Mouse (Mus musculus): ENCODE results near the gene Hoxa5. TPM values are rescaled to one million over a fixed set of nuclear protein-coding genes. Genes with fewer than 3 reads are reported as not detected.

The Hoxa5 gene
- polyA plus RNA-seq, 1 experiment from 2014 or later, result 0.41 TPM

DNA sequence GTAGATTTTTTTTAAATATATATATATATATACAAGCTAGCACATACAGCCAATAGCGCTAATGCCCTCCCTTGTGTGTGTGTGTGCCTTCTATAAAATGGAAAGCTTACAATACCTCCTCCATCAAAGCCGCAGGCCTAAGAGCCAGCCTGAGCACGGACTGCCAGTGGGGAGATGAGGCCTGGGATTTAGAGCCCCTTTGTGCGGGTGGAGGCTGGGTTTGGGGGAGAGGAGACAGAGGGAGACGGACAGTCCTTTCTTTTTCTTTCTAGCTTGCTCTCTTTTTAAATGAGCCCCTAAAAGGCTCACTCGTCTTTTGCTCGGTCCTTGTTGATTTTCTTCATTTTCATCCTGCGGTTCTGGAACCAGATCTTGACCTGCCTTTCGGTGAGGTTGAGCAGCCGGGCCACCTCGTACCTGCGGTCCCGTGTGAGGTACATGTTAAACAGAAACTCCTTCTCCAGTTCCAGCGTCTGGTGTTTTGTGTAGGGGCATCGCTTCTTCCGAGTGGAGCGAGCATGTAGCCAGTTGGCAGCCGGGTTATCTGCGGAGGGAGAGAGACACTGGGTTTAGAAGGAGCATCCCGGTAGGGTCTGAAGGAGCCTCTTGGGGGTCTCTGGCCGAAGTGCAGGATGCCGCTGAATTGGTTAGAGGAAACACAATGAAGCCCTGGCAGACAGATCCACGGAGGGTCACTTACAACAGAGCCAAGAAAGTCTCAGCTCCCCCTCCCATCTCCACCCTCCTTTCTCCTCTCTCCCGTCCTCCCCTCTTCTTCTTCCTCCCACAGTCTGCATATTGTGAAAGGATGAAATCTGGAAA lies 19.8 kb upstream of the Hoxa5 start:
- Histone ChIP-seq H3K4me3 (replicated peaks) (no peak overlapping the region), H3K4me1 (replicated peaks) (0 out of 2 replicates have a peak, but pooled peaks cover 11% of the 10 kb centered on the region), H3K9ac (no peak overlapping the region), H3K9me3 (replicated peaks) (no peaks in the 10 kb centered on the region), H3K27ac (replicated peaks) (no peak overlapping the region), H3K27me3 (peaks cover 99% of the 10 kb centered on the region), H3K4me2 (peak overlapping the region; percentile 6; the same call in 1 of the 2 replicates), H3K36me3 (replicated peaks) (no peaks in the 10 kb centered on the region)
- no peak for ATAC-seq (ENCODE audit: insufficient read depth)
- 6% methylated on average over 24 of the region's 24 CpGs for WGBS (ENCODE audit: insufficient replicate concordance)

DNA sequence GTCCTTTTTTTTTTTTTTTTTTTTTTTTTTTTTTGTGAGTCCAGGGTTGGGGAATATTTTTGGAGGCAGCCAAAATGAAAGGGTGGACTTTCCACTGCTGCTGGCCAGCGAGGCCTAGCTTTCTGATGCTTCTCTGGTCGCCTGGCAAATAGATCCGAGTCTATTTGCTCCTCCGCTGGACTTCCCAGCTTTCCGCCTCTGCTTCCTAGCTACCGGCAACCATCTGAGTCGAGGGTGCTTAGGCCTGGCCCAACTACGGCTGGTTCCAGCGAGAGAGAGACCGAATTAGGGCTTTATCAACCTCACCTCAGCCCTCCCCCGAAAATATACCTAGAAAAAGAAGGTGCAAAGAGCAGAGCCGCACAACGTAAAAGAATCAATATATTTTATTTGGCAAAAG lies 18.3 kb upstream of the Hoxa5 start:
- Histone ChIP-seq H3K9me3 (replicated peaks) (no peaks in the 10 kb centered on the region), H3K27me3 (peaks cover 100% of the 10 kb centered on the region), H3K36me3 (replicated peaks) (no peaks in the 10 kb centered on the region), H3K4me2 (no peak overlapping the region), H3K4me1 (replicated peaks) (0 out of 2 replicates have a peak, but pooled peaks cover 11% of the 10 kb centered on the region), H3K27ac (replicated peaks) (no peak overlapping the region), H3K9ac (no peak overlapping the region), H3K4me3 (replicated peaks) (no peak overlapping the region)
- 28% methylated on average over 13 of the region's 13 CpGs for WGBS (ENCODE audit: insufficient replicate concordance)
- no peak for ATAC-seq (ENCODE audit: insufficient read depth)

DNA sequence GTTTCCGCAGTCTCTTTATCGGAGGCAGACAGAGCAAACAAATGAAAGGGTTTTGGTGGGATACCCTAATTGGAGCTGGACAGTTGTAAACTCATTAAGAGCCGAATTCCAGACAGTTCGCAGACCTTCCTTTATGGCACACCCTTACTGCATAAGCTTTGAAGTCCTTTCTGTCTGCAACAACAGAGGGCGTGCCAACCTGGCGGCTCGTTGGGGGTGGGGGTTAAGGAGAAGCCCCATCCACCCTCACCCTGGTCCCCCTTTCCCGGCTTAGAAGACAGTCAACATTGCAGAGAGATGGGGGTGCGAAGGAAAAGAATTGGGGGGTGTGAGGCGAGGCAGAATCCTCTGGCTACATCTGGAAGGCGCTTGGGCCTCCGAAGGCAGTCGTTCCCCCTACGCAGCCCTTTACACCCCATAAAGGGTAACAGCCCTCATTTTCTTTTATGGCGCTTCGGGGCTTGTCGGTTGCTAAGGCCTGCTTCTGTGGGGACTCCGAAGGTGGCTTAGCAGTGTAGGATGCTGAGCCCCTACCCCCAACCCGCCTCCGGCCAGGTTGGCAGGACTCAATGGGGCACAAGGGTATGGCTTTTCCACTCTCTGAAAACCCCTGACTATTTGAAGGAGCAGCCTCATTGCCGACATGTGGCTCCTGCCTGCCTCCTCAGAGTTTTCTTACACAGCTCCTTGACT lies 17.8 kb upstream of the Hoxa5 start:
- Histone ChIP-seq H3K9me3 (replicated peaks) (no peaks in the 10 kb centered on the region), H3K9ac (no peak overlapping the region), H3K4me3 (replicated peaks) (peak overlapping the region; percentile 51), H3K4me2 (peak overlapping the region; percentile 69), H3K27me3 (peaks cover 100% of the 10 kb centered on the region), H3K4me1 (replicated peaks) (peaks cover 14% of the 10 kb centered on the region; the same call in 1 of the 2 replicates), H3K36me3 (replicated peaks) (no peaks in the 10 kb centered on the region), H3K27ac (replicated peaks) (no peak overlapping the region)
- ATAC-seq (ENCODE audit: insufficient read depth), result no peak
- 13% methylated on average over 21 of the region's 21 CpGs for WGBS (ENCODE audit: insufficient replicate concordance)

DNA sequence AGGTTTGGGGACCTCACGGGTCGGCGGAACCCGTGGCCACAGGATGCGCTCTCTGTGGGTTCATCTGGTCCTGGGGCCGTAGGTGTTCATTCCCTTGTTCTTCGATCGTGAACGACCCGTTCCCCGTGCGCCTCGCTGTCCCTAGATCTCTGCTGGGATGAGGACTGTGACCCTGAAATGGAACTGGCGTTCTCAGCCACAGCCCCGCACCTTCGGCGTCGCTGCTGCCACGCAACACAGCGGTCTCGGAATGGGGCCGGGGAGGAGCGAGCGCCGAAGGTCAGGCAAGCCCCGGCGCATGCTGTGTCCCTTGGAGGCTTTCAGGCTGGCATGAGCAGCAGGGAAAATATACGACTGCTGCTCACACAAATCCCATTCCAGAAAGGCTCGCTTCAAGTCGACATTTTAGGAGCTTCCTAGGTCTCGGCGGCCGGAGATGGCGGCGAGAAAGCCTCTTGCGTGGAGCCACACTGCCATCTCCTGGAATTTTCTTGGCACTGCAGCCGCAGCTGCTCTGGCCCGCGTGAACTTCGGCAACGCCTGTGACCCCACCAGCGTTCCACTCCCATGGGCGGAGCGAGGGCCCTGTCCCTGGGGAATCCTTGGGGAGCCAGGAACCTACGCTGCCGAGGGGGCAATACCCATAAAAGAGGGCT lies 17.1 kb upstream of the Hoxa5 start, which contains the start of gene Hoxa7:
Gene Hoxa7, minus strand, starts transcription at position 518 of the 656 bp plus-strand sequence.
- Histone ChIP-seq H3K9ac (no peak within 1 kb of the TSS), H3K27ac (replicated peaks) (no peak within 1 kb of the TSS), H3K36me3 (replicated peaks) (no peaks in the 10 kb centered on the region), H3K4me2 (peak within 1 kb of the TSS; percentile 69), H3K4me3 (replicated peaks) (peak within 1 kb of the TSS; percentile 51), H3K4me1 (replicated peaks) (peaks cover 19% of the 10 kb centered on the region; the same call in 1 of the 2 replicates), H3K9me3 (replicated peaks) (no peaks in the 10 kb centered on the region), H3K27me3 (peaks cover 100% of the 10 kb centered on the region)
- WGBS (ENCODE audit: insufficient replicate concordance), result under 1% methylated on average over 46 of the region's 46 CpGs
- no peak for ATAC-seq (ENCODE audit: insufficient read depth)

DNA sequence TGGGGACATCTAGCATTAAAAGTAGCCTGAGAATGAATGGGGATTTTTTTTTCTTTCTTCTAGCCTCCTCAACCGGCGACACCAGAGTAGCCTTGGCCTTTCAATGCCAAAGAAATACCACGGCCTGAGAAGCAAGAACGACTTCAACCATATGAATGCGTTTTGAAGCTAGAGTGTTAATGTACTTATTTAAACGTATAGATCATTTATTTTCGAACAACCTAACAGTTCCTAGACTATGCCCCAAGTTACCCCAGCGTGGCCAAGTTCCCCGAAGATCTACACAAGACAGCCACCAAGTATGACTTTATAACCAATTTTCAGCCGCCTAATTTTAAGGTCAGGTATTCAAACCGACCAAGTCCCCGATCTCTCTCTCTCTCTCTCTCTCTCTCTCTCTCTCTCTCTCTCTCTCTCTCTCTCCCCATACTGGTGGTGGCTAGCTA lies 16.5 kb upstream of the Hoxa5 start:
- H3K27me3 ChIP-seq, result peaks cover 100% of the 10 kb centered on the region
- no peaks in the 10 kb centered on the region for H3K36me3 ChIP-seq (replicated peaks)
- H3K4me1 ChIP-seq (replicated peaks), result peaks cover 19% of the 10 kb centered on the region; the same call in 1 of the 2 replicates
- H3K4me2 ChIP-seq, result peak overlapping the region; percentile 69
- H3K4me3 ChIP-seq (replicated peaks), result peak overlapping the region; percentile 51
- 4% methylated on average over 12 of the region's 12 CpGs for WGBS (ENCODE audit: insufficient replicate concordance)
- H3K9me3 ChIP-seq (replicated peaks), result no peaks in the 10 kb centered on the region
- no peak for ATAC-seq (ENCODE audit: insufficient read depth)
- H3K9ac ChIP-seq, result no peak overlapping the region
- H3K27ac ChIP-seq (replicated peaks), result no peak overlapping the region

DNA sequence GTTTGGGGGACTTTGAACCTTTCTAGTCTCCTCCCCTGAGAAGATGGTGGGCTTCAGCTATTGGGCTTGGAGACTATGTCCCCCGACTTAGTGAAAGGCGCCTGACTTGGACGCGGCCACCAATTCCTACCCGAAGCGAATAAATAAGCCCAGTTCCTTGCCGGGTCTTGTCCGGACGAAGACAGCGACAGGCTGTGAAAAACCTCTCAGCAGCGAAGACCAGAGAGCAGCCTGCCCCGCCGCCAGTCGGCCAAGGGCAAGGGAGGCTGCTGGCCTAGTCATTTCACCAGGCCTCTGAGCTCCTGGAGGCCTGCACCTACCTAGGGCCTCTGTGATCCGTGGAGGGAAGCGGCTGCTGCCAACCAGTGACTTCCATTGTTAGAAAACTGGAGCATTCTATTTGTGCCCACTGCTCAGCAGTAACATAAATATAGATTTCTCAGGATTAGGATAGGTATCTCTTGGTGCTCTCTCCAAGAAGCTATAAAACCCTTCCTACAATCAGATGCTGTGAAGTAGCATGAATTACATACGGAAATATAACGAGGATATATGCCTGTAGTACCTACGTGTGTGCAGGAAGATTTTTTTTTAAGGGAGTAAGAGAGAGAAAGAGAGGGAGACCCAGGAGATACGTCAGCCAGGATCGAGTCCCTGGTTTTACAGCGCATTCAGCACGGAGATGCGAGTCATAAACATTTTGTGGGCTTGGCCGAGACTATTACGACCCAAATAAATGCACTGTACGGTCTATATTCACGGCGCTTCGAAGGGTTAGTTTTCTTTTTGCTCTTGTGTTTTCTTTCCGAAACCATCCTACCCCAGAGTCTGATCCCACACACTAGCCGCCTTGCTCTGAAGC lies 15.8 kb upstream of the Hoxa5 start:
- 30% methylated on average over 32 of the region's 32 CpGs for WGBS (ENCODE audit: insufficient replicate concordance)
- ATAC-seq (ENCODE audit: insufficient read depth), result no peak
- Histone ChIP-seq H3K36me3 (replicated peaks) (no peaks in the 10 kb centered on the region), H3K9me3 (replicated peaks) (no peaks in the 10 kb centered on the region), H3K4me1 (replicated peaks) (peaks cover 19% of the 10 kb centered on the region; the same call in 1 of the 2 replicates), H3K9ac (no peak overlapping the region), H3K4me3 (replicated peaks) (no peak overlapping the region), H3K27me3 (peaks cover 100% of the 10 kb centered on the region), H3K27ac (replicated peaks) (no peak overlapping the region), H3K4me2 (no peak overlapping the region)

DNA sequence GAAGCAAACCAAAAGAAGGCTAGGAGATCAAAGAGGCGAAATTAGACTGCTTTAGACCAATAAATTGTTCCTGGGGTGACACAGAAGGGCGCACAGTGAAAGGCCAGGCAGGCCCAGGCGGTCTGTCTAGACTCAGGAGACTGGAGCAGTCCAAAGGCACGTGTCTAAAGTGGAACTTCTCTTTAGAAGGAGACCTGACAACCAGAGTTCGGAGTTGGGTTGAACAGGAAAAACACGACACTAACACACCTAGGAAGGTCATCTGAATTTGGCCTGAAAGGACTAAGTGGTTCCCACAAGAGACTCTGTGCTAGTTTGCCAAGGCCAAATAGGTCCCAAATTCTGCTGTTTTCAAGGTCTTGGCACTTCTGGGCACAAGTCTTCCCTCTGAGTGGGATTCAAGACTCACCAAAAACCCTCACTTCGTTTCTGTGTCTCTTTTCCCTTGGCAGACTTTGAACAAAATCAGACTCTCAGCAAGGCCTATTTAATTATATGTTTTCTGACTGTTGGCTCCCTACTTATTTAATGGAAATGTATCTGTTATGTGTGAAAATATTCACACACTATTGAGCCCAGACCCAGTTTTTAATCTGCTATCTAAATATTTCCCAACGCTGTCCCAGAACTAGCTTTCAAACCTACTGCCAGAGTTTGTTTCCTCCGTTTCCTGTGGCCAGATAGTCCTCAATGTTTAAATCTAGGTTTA lies 15.0 kb upstream of the Hoxa5 start:
- no peak overlapping the region for H3K4me3 ChIP-seq (replicated peaks)
- H3K9me3 ChIP-seq (replicated peaks), result no peaks in the 10 kb centered on the region
- no peak for ATAC-seq (ENCODE audit: insufficient read depth)
- peaks cover 100% of the 10 kb centered on the region for H3K27me3 ChIP-seq
- H3K4me1 ChIP-seq (replicated peaks), result peaks cover 19% of the 10 kb centered on the region; the same call in 1 of the 2 replicates
- H3K9ac ChIP-seq, result no peak overlapping the region
- WGBS (ENCODE audit: insufficient replicate concordance), result 45% methylated on average over 9 of the region's 9 CpGs
- H3K36me3 ChIP-seq (replicated peaks), result no peaks in the 10 kb centered on the region
- H3K27ac ChIP-seq (replicated peaks), result no peak overlapping the region
- H3K4me2 ChIP-seq, result no peak overlapping the region

DNA sequence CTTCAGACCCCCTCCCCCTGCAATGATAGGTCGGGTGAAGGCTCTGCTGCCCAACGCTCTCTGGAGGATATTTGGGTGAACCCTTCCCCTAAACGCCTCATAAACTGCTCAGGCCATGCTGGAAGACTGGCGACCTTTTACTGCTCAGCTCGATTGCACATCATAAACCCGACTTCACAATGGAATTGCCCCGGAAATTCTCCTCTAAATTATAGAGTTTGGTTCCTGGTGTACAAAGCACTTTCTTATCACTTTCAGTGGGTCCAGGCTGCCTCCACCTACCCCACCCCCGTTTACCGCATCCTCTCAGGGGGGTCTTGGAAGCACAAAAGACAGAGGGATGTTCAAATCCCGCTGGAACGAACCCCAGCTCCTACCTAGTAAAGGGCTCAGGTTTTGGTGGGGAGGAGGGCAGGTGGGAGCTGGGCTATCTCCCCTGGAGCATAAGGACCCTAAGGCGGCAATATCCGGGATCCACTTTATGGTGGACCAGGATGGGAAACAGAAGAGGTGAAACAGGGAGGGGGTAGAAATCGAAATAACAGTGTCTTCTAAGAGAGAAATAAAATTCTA lies 14.3 kb upstream of the Hoxa5 start:
- Histone ChIP-seq H3K27me3 (peaks cover 100% of the 10 kb centered on the region), H3K4me2 (no peak overlapping the region), H3K9me3 (replicated peaks) (no peaks in the 10 kb centered on the region), H3K27ac (replicated peaks) (no peak overlapping the region), H3K4me3 (replicated peaks) (no peak overlapping the region), H3K36me3 (replicated peaks) (no peaks in the 10 kb centered on the region), H3K4me1 (replicated peaks) (peaks cover 19% of the 10 kb centered on the region; the same call in 1 of the 2 replicates), H3K9ac (no peak overlapping the region)
- WGBS (ENCODE audit: insufficient replicate concordance), result 30% methylated on average over 14 of the region's 14 CpGs
- no peak for ATAC-seq (ENCODE audit: insufficient read depth)

DNA sequence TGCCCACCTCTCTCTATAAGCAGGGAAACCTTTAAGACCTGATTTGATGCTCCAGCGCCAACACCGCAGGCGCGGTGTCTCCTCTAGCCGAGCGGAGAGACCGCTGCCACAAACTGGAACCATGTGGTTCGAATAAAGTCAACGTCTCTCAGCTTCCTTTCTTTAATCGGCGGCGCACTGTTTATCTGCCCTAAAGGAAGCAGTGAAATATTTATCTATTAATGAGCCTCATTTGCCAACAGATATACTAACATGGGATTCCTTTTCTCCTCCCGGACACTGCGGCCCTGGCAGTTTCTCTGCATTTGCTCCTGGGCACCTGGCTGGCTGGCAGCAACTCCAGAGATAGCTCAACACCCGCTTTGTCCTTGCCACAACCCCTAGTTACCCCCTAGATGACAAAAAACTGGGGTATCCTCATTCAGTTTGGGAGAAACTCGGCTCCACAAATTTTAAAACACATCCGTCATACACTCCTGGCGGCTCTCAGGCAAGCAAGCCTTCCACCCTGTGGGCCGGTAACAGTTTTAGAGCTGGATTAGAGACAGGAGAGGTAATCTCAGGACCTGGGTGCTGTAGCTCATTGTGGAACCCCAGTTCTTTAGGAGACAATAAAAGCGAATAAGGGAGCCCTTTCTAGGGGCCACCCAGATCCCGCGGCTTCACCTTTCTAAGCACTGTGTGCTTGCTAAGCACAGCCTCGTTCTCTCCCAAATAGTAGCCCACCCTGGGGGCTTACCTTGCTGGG lies 13.7 kb upstream of the Hoxa5 start:
- Histone ChIP-seq H3K4me2 (no peak overlapping the region; the same call in 1 of the 2 replicates), H3K9ac (no peak overlapping the region), H3K27me3 (peaks cover 100% of the 10 kb centered on the region), H3K27ac (replicated peaks) (no peak overlapping the region), H3K9me3 (replicated peaks) (no peaks in the 10 kb centered on the region), H3K36me3 (replicated peaks) (no peaks in the 10 kb centered on the region), H3K4me3 (replicated peaks) (no peak overlapping the region; the same call in 1 of the 2 replicates), H3K4me1 (replicated peaks) (peaks cover 19% of the 10 kb centered on the region; the same call in 1 of the 2 replicates)
- ATAC-seq (ENCODE audit: insufficient read depth), result no peak
- 15% methylated on average over 23 of the region's 23 CpGs for WGBS (ENCODE audit: insufficient replicate concordance)
